In genomic region chr11:53508152-53508551, GRCm38 (mm10) we compare ENCODE assay signal across 15 mouse cellular contexts. TPM values are rescaled to one million over a fixed set of nuclear protein-coding genes. Genes with fewer than 3 reads are reported as not detected.
DNase-seq lines count a peak whose midpoint lies in the region; ATAC-seq and TF ChIP-seq lines count a peak whose summit lies in the region.
"Had no signal": no experiment of that assay in that cellular context is flagged by ENCODE, and none has a peak within 500 bp of the region (broad histone marks: within the 10 kb centered on the region; RNA-seq: fewer than 3 reads in every experiment).

No protein-coding gene starts in this region.

- H3K4me3 ChIP-seq in lung, adult 2 months (replicated peaks; ENCODE audit: extremely low read depth, low read depth, low read length): no peak overlapping the region
- H3K4me3 ChIP-seq in forebrain, embryonic 12.5 days (replicated peaks): no peak overlapping the region
- H3K4me3 ChIP-seq in midbrain, postnatal 0 days (ENCODE audit: low read depth, low read length): no peak overlapping the region
- H3K4me3 ChIP-seq: lung, embryonic 15.5 days had no signal

- H3K36me3 ChIP-seq in forebrain, embryonic 12.5 days (replicated peaks): no peaks in the 10 kb centered on the region
- H3K36me3 ChIP-seq in midbrain, postnatal 0 days (ENCODE audit: insufficient read depth, low read length): no peaks in the 10 kb centered on the region
- H3K36me3 ChIP-seq: lung, embryonic 15.5 days had no signal

- intact Hi-C loops in heart, postnatal 25 days (cut with DNase I): no loop called here

- no peak for TF ChIP-seq POLR2A in lung, adult 2 months (IDR thresholded peaks at IDR 0.05; ENCODE audit: borderline replicate concordance, extremely low read depth, low read depth, low read length)
- no peak for TF ChIP-seq POLR2A in brain, embryonic 14.5 days (IDR thresholded peaks at IDR 0.05; ENCODE audit: borderline replicate concordance, extremely low read depth, insufficient read depth, insufficient read length, poor library complexity, severe bottlenecking)

- no peak for ATAC-seq in monocyte, adult 5-6 weeks (replicated peaks; ENCODE audit: insufficient number of reproducible peaks, low FRiP score, low TSS enrichment, poor library complexity, severe bottlenecking)
- ATAC-seq in forebrain, embryonic 12.5 days (ENCODE audit: low FRiP score): no peak
- ATAC-seq in midbrain, postnatal 0 days (ENCODE audit: low FRiP score): no peak
- ATAC-seq: intestine, postnatal 0 days had no signal

- WGBS in lung, adult 2 months: 28% methylated on average over 7 of the region's 7 CpGs
- WGBS in forebrain, embryonic 12.5 days: 78% methylated on average over 7 of the region's 7 CpGs
- 49% methylated on average over 7 of the region's 7 CpGs for WGBS in midbrain, postnatal 0 days

- no peaks in the 10 kb centered on the region; the same call in 1 of the 2 replicates for H3K4me1 ChIP-seq in lung, adult 2 months (ENCODE audit: control insufficient read depth, insufficient read depth, low read length)
- no peaks in the 10 kb centered on the region for H3K4me1 ChIP-seq in forebrain, embryonic 12.5 days
- H3K4me1 ChIP-seq in midbrain, postnatal 0 days (ENCODE audit: insufficient read depth, low read length): no peaks in the 10 kb centered on the region
- H3K4me1 ChIP-seq: lung, embryonic 15.5 days had no signal

- TF ChIP-seq CTCF in lung, adult 2 months (IDR thresholded peaks at IDR 0.05; ENCODE audit: insufficient read depth, low read length): no peak
- TF ChIP-seq CTCF in brain, embryonic 14.5 days (IDR thresholded peaks at IDR 0.05; ENCODE audit: borderline replicate concordance, extremely low read depth, insufficient read depth, insufficient read length): no peak
- TF ChIP-seq CTCF in midbrain, postnatal 0 days (IDR thresholded peaks at IDR 0.05): no peak

- H3K9me3 ChIP-seq in forebrain, embryonic 12.5 days: no peaks in the 10 kb centered on the region
- H3K9me3 ChIP-seq in midbrain, postnatal 0 days (ENCODE audit: low read length): no peaks in the 10 kb centered on the region
- H3K9me3 ChIP-seq: lung, embryonic 15.5 days had no signal

- H3K27me3 ChIP-seq in forebrain, embryonic 12.5 days: no peaks in the 10 kb centered on the region
- H3K27me3 ChIP-seq in midbrain, postnatal 0 days (ENCODE audit: insufficient read depth, low read length): no peaks in the 10 kb centered on the region
- H3K27me3 ChIP-seq: lung, embryonic 15.5 days had no signal

- no peak overlapping the region for H3K4me2 ChIP-seq in forebrain, embryonic 12.5 days
- no peak overlapping the region for H3K4me2 ChIP-seq in midbrain, postnatal 0 days (ENCODE audit: low read depth, low read length, poor library complexity, severe bottlenecking)
- H3K4me2 ChIP-seq: lung, embryonic 15.5 days had no signal

- H3K27ac ChIP-seq in forebrain, embryonic 12.5 days: no peak overlapping the region
- no peak overlapping the region for H3K27ac ChIP-seq in midbrain, postnatal 0 days (ENCODE audit: low read depth, low read length)
- H3K27ac ChIP-seq: lung, embryonic 15.5 days had no signal

- peak; percentile 63 to 67 for DNase-seq in lung, adult 18-20 months
- no peak for DNase-seq in lung, adult 2 months
- peak; percentile 9 for DNase-seq in brain, embryonic 14.5 days (ENCODE audit: low read depth)
- DNase-seq in heart, postnatal 25 days (ENCODE audit: low spot score): peak; percentile 82
- DNase-seq in left cerebral cortex, adult 11 months (ENCODE audit: low spot score): no peak
- DNase-seq in midbrain, postnatal 0 days (ENCODE audit: low spot score): no peak
- DNase-seq: thymus, postnatal 14 days had no signal

- no peak overlapping the region for H3K9ac ChIP-seq in forebrain, embryonic 12.5 days
- no peak overlapping the region for H3K9ac ChIP-seq in midbrain, postnatal 0 days (replicated peaks; ENCODE audit: low read length, poor library complexity, severe bottlenecking)
- H3K9ac ChIP-seq: lung, embryonic 15.5 days had no signal

RNA-seq across cellular contexts. Expression of gene Sept8, which starts 10.9 kb away (rescaled TPM):
- 40.8 and 49.5 TPM in 2 replicates for polyA plus RNA-seq in lung, adult 2 months (2012; rRNA removed)
- 36.5 and 38.4 TPM in 2 replicates for polyA plus RNA-seq in brain, embryonic 14.5 days (2012; rRNA removed)
- 10 to 100 TPM; 32.0 to 37.0 TPM for total RNA-seq in heart, postnatal 25 days (2021)
- total RNA-seq in monocyte, adult 5-6 weeks (2017): 2.9 to 4.1 TPM (median 3.8 TPM) in 3 replicates
- 22.5 and 23.7 TPM in 2 replicates for polyA plus RNA-seq in forebrain, embryonic 12.5 days (2016; fragmentation: Nextera tagmentation; extraction: Ambion mirVana)
- 44.8 and 54.6 TPM in 2 replicates for total RNA-seq in midbrain, postnatal 0 days (2014; rRNA removed)
- 18.7 and 19.7 TPM in 2 replicates for polyA plus RNA-seq in midbrain, postnatal 0 days (2015; fragmentation: Nextera tagmentation; extraction: Ambion mirVana)

RNA-seq across cellular contexts. Expression of gene Sowaha, which starts 28.1 kb away (rescaled TPM):
- polyA plus RNA-seq in lung, adult 2 months (2012; rRNA removed): 0.86 and 0.98 TPM in 2 replicates
- polyA plus RNA-seq in brain, embryonic 14.5 days (2012; rRNA removed): 1.1 and 1.6 TPM in 2 replicates
- total RNA-seq in heart, postnatal 25 days (2021): under 1 TPM; 0.08 to 0.17 TPM
- not detected in 3 replicates for total RNA-seq in monocyte, adult 5-6 weeks (2017)
- 1.1 and 1.6 TPM in 2 replicates for polyA plus RNA-seq in forebrain, embryonic 12.5 days (2016; fragmentation: Nextera tagmentation; extraction: Ambion mirVana)
- 6.6 and 7.3 TPM in 2 replicates for total RNA-seq in midbrain, postnatal 0 days (2014; rRNA removed)
- polyA plus RNA-seq in midbrain, postnatal 0 days (2015; fragmentation: Nextera tagmentation; extraction: Ambion mirVana): 3.5 and 4.0 TPM in 2 replicates
- total RNA-seq: granulocyte monocyte progenitor cell, adult 5-6 weeks; MEL had no signal

RNA-seq across cellular contexts. Expression of gene Gm9945, which starts 28.2 kb away (rescaled TPM):
- not detected in 2 replicates for polyA plus RNA-seq in lung, adult 2 months (2012; rRNA removed)
- polyA plus RNA-seq in brain, embryonic 14.5 days (2012; rRNA removed): not detected in 2 replicates
- not detected for total RNA-seq in heart, postnatal 25 days (2021)
- total RNA-seq in monocyte, adult 5-6 weeks (2017): not detected in 3 replicates
- 0.29 TPM in 1 of 2 replicates, not detected in the other for polyA plus RNA-seq in forebrain, embryonic 12.5 days (2016; fragmentation: Nextera tagmentation; extraction: Ambion mirVana)
- not detected in 2 replicates for total RNA-seq in midbrain, postnatal 0 days (2014; rRNA removed)
- 0.33 and 0.43 TPM in 2 replicates for polyA plus RNA-seq in midbrain, postnatal 0 days (2015; fragmentation: Nextera tagmentation; extraction: Ambion mirVana)
- total RNA-seq: granulocyte monocyte progenitor cell, adult 5-6 weeks; MEL had no signal
- polyA plus RNA-seq: embryonic facial prominence, embryonic 11.5 days; intestine, postnatal 0 days; lung, embryonic 15.5 days; small intestine, adult 2 months had no signal

RNA-seq across cellular contexts. Expression of gene Gm9837, which starts 37.9 kb away (rescaled TPM):
- polyA plus RNA-seq in lung, adult 2 months (2012; rRNA removed): not detected in 2 replicates
- not detected in 2 replicates for polyA plus RNA-seq in brain, embryonic 14.5 days (2012; rRNA removed)
- not detected for total RNA-seq in heart, postnatal 25 days (2021)
- total RNA-seq in monocyte, adult 5-6 weeks (2017): not detected in 3 replicates
- polyA plus RNA-seq in forebrain, embryonic 12.5 days (2016; fragmentation: Nextera tagmentation; extraction: Ambion mirVana): not detected in 2 replicates
- not detected in 2 replicates for total RNA-seq in midbrain, postnatal 0 days (2014; rRNA removed)
- not detected in 2 replicates for polyA plus RNA-seq in midbrain, postnatal 0 days (2015; fragmentation: Nextera tagmentation; extraction: Ambion mirVana)
- total RNA-seq: granulocyte monocyte progenitor cell, adult 5-6 weeks; MEL had no signal
- polyA plus RNA-seq: embryonic facial prominence, embryonic 11.5 days; intestine, postnatal 0 days; lung, embryonic 15.5 days; small intestine, adult 2 months had no signal

RNA-seq across cellular contexts. Expression of gene Shroom1, which starts 51.1 kb away (rescaled TPM):
- polyA plus RNA-seq in lung, adult 2 months (2012; rRNA removed): 3.0 and 3.2 TPM in 2 replicates
- polyA plus RNA-seq in brain, embryonic 14.5 days (2012; rRNA removed): 2.4 and 2.9 TPM in 2 replicates
- under 1 TPM; 0.49 to 0.59 TPM for total RNA-seq in heart, postnatal 25 days (2021)
- total RNA-seq in monocyte, adult 5-6 weeks (2017): not detected in 3 replicates
- 1.8 and 2.0 TPM in 2 replicates for polyA plus RNA-seq in forebrain, embryonic 12.5 days (2016; fragmentation: Nextera tagmentation; extraction: Ambion mirVana)
- 5.4 and 10.9 TPM in 2 replicates for total RNA-seq in midbrain, postnatal 0 days (2014; rRNA removed)
- 3.4 and 4.1 TPM in 2 replicates for polyA plus RNA-seq in midbrain, postnatal 0 days (2015; fragmentation: Nextera tagmentation; extraction: Ambion mirVana)
- total RNA-seq: granulocyte monocyte progenitor cell, adult 5-6 weeks; MEL had no signal

Comparison
In these comparisons a context has a peak if more than half of its experiments do, and no peak if none do; other contexts are left out.
1. DNase-seq: peak in lung, adult 18-20 months (2 of 2), brain, embryonic 14.5 days (single experiment) and heart, postnatal 25 days (single experiment); none in lung, adult 2 months (single experiment), left cerebral cortex, adult 11 months (single experiment) and midbrain, postnatal 0 days (single experiment).